Mouse (Mus musculus): ENCODE measurements around the gene Tmem208. TPM values are rescaled to one million over a fixed set of nuclear protein-coding genes. Genes with fewer than 3 reads are reported as not detected.

Gene Tmem208
- total and polyA plus RNA-seq, 3 experiments: 94.5 to 149 TPM; not detected in 1

- no peak overlapping the region for H3K9ac ChIP-seq (ENCODE audit: control insufficient read depth, low read depth, low read length, poor library complexity, severe bottlenecking)
- H3K79me2 ChIP-seq (ENCODE audit: control insufficient read depth, insufficient read depth, low read length, poor library complexity): no peaks in the 10 kb centered on the region
These were observed 46.3 kb downstream of the Tmem208 start for GRCm38 (mm10) chr8:105372473-105372872.

GRCm38 (mm10) chr8:105373032-105373431 lies 46.9 kb downstream of the Tmem208 start, which contains the start of gene Plekhg4:
Gene Plekhg4, plus strand, starts transcription at chr8:105373274.
- TF ChIP-seq MEF2A (IDR thresholded peaks at IDR 0.05; ENCODE audit: extremely low read depth, insufficient replicate concordance, low read depth, low read length, poor library complexity, severe bottlenecking): no peak
- TF ChIP-seq ZMIZ1 (IDR thresholded peaks at IDR 0.05; ENCODE audit: low read depth, low read length): no peak
- no peak for TF ChIP-seq NRF1 (IDR thresholded peaks at IDR 0.05; ENCODE audit: insufficient read depth, low read depth, low read length, poor library complexity, severe bottlenecking)
- TF ChIP-seq POLR2AphosphoS5 (IDR thresholded peaks at IDR 0.05; ENCODE audit: borderline replicate concordance, low read depth, low read length): no peak
- no peak for TF ChIP-seq ELF1 (IDR thresholded peaks at IDR 0.05; ENCODE audit: low read depth, low read length)
- TF ChIP-seq CHD1 (IDR thresholded peaks at IDR 0.05; ENCODE audit: low read depth, low read length): no peak
- no peak for TF ChIP-seq TAL1 (IDR thresholded peaks at IDR 0.05; ENCODE audit: low read length)
- TF ChIP-seq USF2 (IDR thresholded peaks at IDR 0.05; ENCODE audit: borderline replicate concordance in 1 of 2, insufficient read depth in 1 of 2, low read depth in 1 of 2, low read length in 2 of 2): no peak
- no peak for TF ChIP-seq ETS1 (IDR thresholded peaks at IDR 0.05; ENCODE audit: low read depth, low read length)
- no peak for TF ChIP-seq MAFK (IDR thresholded peaks at IDR 0.05; ENCODE audit: borderline replicate concordance, low read depth, low read length)
- TF ChIP-seq POLR2AphosphoS2 (IDR thresholded peaks at IDR 0.05; ENCODE audit: low read length): no peak
- no peak for TF ChIP-seq USF1 (IDR thresholded peaks at IDR 0.05; ENCODE audit: low read depth, low read length)
- no peak for TF ChIP-seq MXI1 (IDR thresholded peaks at IDR 0.05; ENCODE audit: low read depth, low read length)
- no peak for TF ChIP-seq GABPA (IDR thresholded peaks at IDR 0.05; ENCODE audit: low read depth, low read length)
- H3K27me3 ChIP-seq (ENCODE audit: control insufficient read depth in 1 of 2, insufficient read depth in 2 of 2, low read length in 2 of 2): no peaks in the 10 kb centered on the region
- no peak for DNase-seq (ENCODE audit: low read depth, low spot score)

More at GRCm38 (mm10) chr8:105372473-105372872, 46.3 kb downstream of the Tmem208 start:
- Histone ChIP-seq H3K9me3 (replicated peaks; ENCODE audit: insufficient read depth, low read length) (no peaks in the 10 kb centered on the region), H3K27ac (ENCODE audit: control insufficient read depth, low read depth, low read length) (no peak overlapping the region), H3K27me3 (ENCODE audit: control insufficient read depth in 1 of 2, insufficient read depth in 2 of 2, low read length in 2 of 2) (no peaks in the 10 kb centered on the region), H3K36me3 (ENCODE audit: control insufficient read depth in 1 of 2, insufficient read depth in 2 of 2, low read length in 2 of 2) (peaks cover 0 to 4% of the 10 kb centered on the region in 2 experiments; a peak in 2 of 4 replicates), H3K4me1 (ENCODE audit: control insufficient read depth in 1 of 2, insufficient read depth in 2 of 2, low read length in 2 of 2) (peaks cover 4 to 7% of the 10 kb centered on the region in 2 experiments; a peak in 3 of 4 replicates), H3K4me3 (ENCODE audit: control insufficient read depth in 1 of 2, insufficient read depth in 1 of 2, low read depth in 2 of 2, low read length in 2 of 2) (no peak overlapping the region)
- TF ChIP-seq ZNF384 (IDR thresholded peaks at IDR 0.05; ENCODE audit: low read depth, low read length) (no peak), TCF12 (IDR thresholded peaks at IDR 0.05; ENCODE audit: low read depth, low read length) (no peak), SMC3 (IDR thresholded peaks at IDR 0.05; ENCODE audit: low read depth, low read length) (no peak), E2F4 (IDR thresholded peaks at IDR 0.05; ENCODE audit: borderline replicate concordance, low read depth, low read length) (no peak), CHD1 (IDR thresholded peaks at IDR 0.05; ENCODE audit: low read depth, low read length) (no peak), NRF1 (IDR thresholded peaks at IDR 0.05; ENCODE audit: insufficient read depth, low read depth, low read length, poor library complexity, severe bottlenecking) (no peak), EP300 (IDR thresholded peaks at IDR 0.05; ENCODE audit: low read depth in 1 of 2, low read length in 2 of 2) (no peak), MYC (IDR thresholded peaks at IDR 0.05; ENCODE audit: low read depth, low read length) (no peak), HCFC1 (IDR thresholded peaks at IDR 0.05; ENCODE audit: low read depth, low read length) (no peak), JUND (IDR thresholded peaks at IDR 0.05; ENCODE audit: low read depth, low read length) (no peak), UBTF (IDR thresholded peaks at IDR 0.05; ENCODE audit: borderline replicate concordance, insufficient read depth, low read depth, low read length) (no peak), MEF2A (IDR thresholded peaks at IDR 0.05; ENCODE audit: extremely low read depth, insufficient replicate concordance, low read depth, low read length, poor library complexity, severe bottlenecking) (no peak), BHLHE40 (IDR thresholded peaks at IDR 0.05; ENCODE audit: borderline replicate concordance, low read depth, low read length) (no peak), MAX (IDR thresholded peaks at IDR 0.05; ENCODE audit: low read length) (no peak), POLR2AphosphoS5 (IDR thresholded peaks at IDR 0.05; ENCODE audit: borderline replicate concordance, low read depth, low read length) (no peak), SIN3A (IDR thresholded peaks at IDR 0.05; ENCODE audit: low read length) (no peak)
- DNase-seq (ENCODE audit: low read depth, low spot score): no peak

More at GRCm38 (mm10) chr8:105373032-105373431, 46.9 kb downstream of the Tmem208 start, which contains the start of gene Plekhg4:
- Histone ChIP-seq H3K4me1 (ENCODE audit: control insufficient read depth in 1 of 2, insufficient read depth in 2 of 2, low read length in 2 of 2) (peaks cover 4 to 7% of the 10 kb centered on the region in 2 experiments; a peak in 3 of 4 replicates), H3K27ac (ENCODE audit: control insufficient read depth, low read depth, low read length) (no peak within 1 kb of the TSS), H3K36me3 (ENCODE audit: control insufficient read depth in 1 of 2, insufficient read depth in 2 of 2, low read length in 2 of 2) (peaks cover 0 to 4% of the 10 kb centered on the region in 2 experiments; a peak in 2 of 4 replicates), H3K9ac (ENCODE audit: control insufficient read depth, low read depth, low read length, poor library complexity, severe bottlenecking) (no peak within 1 kb of the TSS), H3K79me2 (ENCODE audit: control insufficient read depth, insufficient read depth, low read length, poor library complexity) (no peaks in the 10 kb centered on the region), H3K9me3 (replicated peaks; ENCODE audit: insufficient read depth, low read length) (no peaks in the 10 kb centered on the region), H3K4me3 (ENCODE audit: control insufficient read depth in 1 of 2, insufficient read depth in 1 of 2, low read depth in 2 of 2, low read length in 2 of 2) (no peak within 1 kb of the TSS)
